Comparison of ENCODE assay signal across 22 mouse cellular contexts in genomic region chr8:121121704-121122103, GRCm38 (mm10). TPM values are rescaled to one million over a fixed set of nuclear protein-coding genes. Genes with fewer than 3 reads are reported as not detected.
DNase-seq lines count a peak whose midpoint lies in the region; ATAC-seq lines count a peak whose summit lies in the region.
"Had no signal": no experiment of that assay in that cellular context is flagged by ENCODE, and none has a peak within 500 bp of the region (broad histone marks: within the 10 kb centered on the region; RNA-seq: fewer than 3 reads in every experiment).

No protein-coding gene starts in this region.

- no peak overlapping the region for H3K9ac ChIP-seq in hindbrain, embryonic 12.5 days
- H3K9ac ChIP-seq in hindbrain, embryonic 13.5 days: no peak overlapping the region
- no peak overlapping the region for H3K9ac ChIP-seq in neural tube, embryonic 15.5 days (replicated peaks)
- H3K9ac ChIP-seq: forebrain, embryonic 15.5 days; hindbrain, embryonic 15.5 days had no signal

- DNase-seq in heart, adult 11 months: peak; percentile 89
- DNase-seq in heart, postnatal 4 days: no peak
- DNase-seq in neural tube, embryonic 10.5 days (ENCODE audit: extremely low spot score, low spot score): peak; percentile 26
- no peak for DNase-seq in adrenal gland, postnatal 36 days
- DNase-seq in left cerebral cortex, adult 9 months (ENCODE audit: low spot score in 2 of 2): no peak
- DNase-seq: adrenal gland, postnatal 10 days; B cell, adult 2 months; cerebellum, adult 18-20 months; cerebellum, postnatal 36 days; heart, adult 18-20 months; kidney, adult 8-10 months; lung, postnatal 10 days; thymus, postnatal 14 days had no signal

- 13% methylated on average over 8 of the region's 8 CpGs for WGBS in hindbrain, embryonic 12.5 days
- 12% methylated on average over 8 of the region's 8 CpGs for WGBS in hindbrain, embryonic 13.5 days
- 6% methylated on average over 8 of the region's 8 CpGs for WGBS in neural tube, embryonic 15.5 days

- H3K4me3 ChIP-seq in hindbrain, embryonic 12.5 days: peak overlapping the region; percentile 46; the same call in 1 of the 2 replicates
- H3K4me3 ChIP-seq in hindbrain, embryonic 13.5 days: no peak overlapping the region
- no peak overlapping the region for H3K4me3 ChIP-seq in neural tube, embryonic 15.5 days (replicated peaks)
- H3K4me3 ChIP-seq: forebrain, embryonic 15.5 days; hindbrain, embryonic 15.5 days; left cerebral cortex, adult 2 months had no signal

- H3K4me2 ChIP-seq in hindbrain, embryonic 12.5 days (replicated peaks): peak overlapping the region; percentile 34
- H3K4me2 ChIP-seq in hindbrain, embryonic 13.5 days: no peak overlapping the region
- no peak overlapping the region for H3K4me2 ChIP-seq in neural tube, embryonic 15.5 days
- H3K4me2 ChIP-seq: forebrain, embryonic 15.5 days; hindbrain, embryonic 15.5 days had no signal

- peaks cover 8% of the 10 kb centered on the region; the same call in 1 of the 2 replicates for H3K9me3 ChIP-seq in hindbrain, embryonic 12.5 days (replicated peaks)
- peaks cover 7% of the 10 kb centered on the region; the same call in 1 of the 2 replicates for H3K9me3 ChIP-seq in hindbrain, embryonic 13.5 days
- no peaks in the 10 kb centered on the region for H3K9me3 ChIP-seq in neural tube, embryonic 15.5 days (replicated peaks)
- H3K9me3 ChIP-seq: forebrain, embryonic 15.5 days; hindbrain, embryonic 15.5 days; limb, embryonic 12.5 days had no signal

- ATAC-seq in hindbrain, embryonic 12.5 days (ENCODE audit: low FRiP score): no peak
- ATAC-seq in hindbrain, embryonic 13.5 days (ENCODE audit: low FRiP score): no peak
- no peak for ATAC-seq in neural tube, embryonic 15.5 days (ENCODE audit: low FRiP score)
- ATAC-seq: forebrain, embryonic 15.5 days; midbrain, embryonic 16.5 days had no signal

- no peaks in the 10 kb centered on the region for H3K36me3 ChIP-seq in hindbrain, embryonic 12.5 days
- no peaks in the 10 kb centered on the region for H3K36me3 ChIP-seq in hindbrain, embryonic 13.5 days
- no peaks in the 10 kb centered on the region for H3K36me3 ChIP-seq in neural tube, embryonic 15.5 days
- H3K36me3 ChIP-seq: forebrain, embryonic 15.5 days; hindbrain, embryonic 15.5 days had no signal

- H3K27ac ChIP-seq in hindbrain, embryonic 12.5 days: no peak overlapping the region
- no peak overlapping the region for H3K27ac ChIP-seq in hindbrain, embryonic 13.5 days
- H3K27ac ChIP-seq in neural tube, embryonic 15.5 days (replicated peaks): no peak overlapping the region
- H3K27ac ChIP-seq: forebrain, embryonic 15.5 days; hindbrain, embryonic 15.5 days; left cerebral cortex, adult 2 months; limb, embryonic 12.5 days had no signal

- peaks cover 14% of the 10 kb centered on the region for H3K4me1 ChIP-seq in hindbrain, embryonic 12.5 days
- H3K4me1 ChIP-seq in hindbrain, embryonic 13.5 days (replicated peaks): peaks cover 23% of the 10 kb centered on the region
- peaks cover 16% of the 10 kb centered on the region for H3K4me1 ChIP-seq in neural tube, embryonic 15.5 days

- H3K27me3 ChIP-seq in hindbrain, embryonic 12.5 days: peaks cover 98% of the 10 kb centered on the region
- H3K27me3 ChIP-seq in hindbrain, embryonic 13.5 days: peaks cover 100% of the 10 kb centered on the region
- peaks cover 98% of the 10 kb centered on the region for H3K27me3 ChIP-seq in neural tube, embryonic 15.5 days (replicated peaks)

RNA-seq across cellular contexts. Expression of gene Foxc2, which starts 5.7 kb away (rescaled TPM):
- total RNA-seq in heart, postnatal 4 days (2021): 1 to 10 TPM; 8.7 to 8.9 TPM
- 22.7 and 25.4 TPM in 2 replicates for polyA plus RNA-seq in hindbrain, embryonic 12.5 days (2016; fragmentation: Nextera tagmentation; extraction: Ambion mirVana)
- 2.8 and 4.1 TPM in 2 replicates for polyA plus RNA-seq in hindbrain, embryonic 13.5 days (2015; fragmentation: Nextera tagmentation; extraction: Ambion mirVana)
- polyA plus RNA-seq in neural tube, embryonic 15.5 days (2015; fragmentation: Nextera tagmentation; extraction: Ambion mirVana): 3.4 TPM in 2 replicates
- 1 to 10 TPM; 4.9 to 8.3 TPM for total RNA-seq in adrenal gland, postnatal 36 days (2021)
- total RNA-seq: megakaryocyte, adult 5-6 weeks had no signal

RNA-seq across cellular contexts. Expression of gene Foxl1, which starts 6.0 kb away (rescaled TPM):
- total RNA-seq in heart, postnatal 4 days (2021): under 1 TPM; 0.56 to 0.60 TPM
- 1.8 and 2.2 TPM in 2 replicates for polyA plus RNA-seq in hindbrain, embryonic 12.5 days (2016; fragmentation: Nextera tagmentation; extraction: Ambion mirVana)
- 0.16 and 0.27 TPM in 2 replicates for polyA plus RNA-seq in hindbrain, embryonic 13.5 days (2015; fragmentation: Nextera tagmentation; extraction: Ambion mirVana)
- polyA plus RNA-seq in neural tube, embryonic 15.5 days (2015; fragmentation: Nextera tagmentation; extraction: Ambion mirVana): 0.15 and 0.51 TPM in 2 replicates
- total RNA-seq in adrenal gland, postnatal 36 days (2021): under 1 TPM; 0.16 to 0.40 TPM
- total RNA-seq: megakaryocyte, adult 5-6 weeks had no signal

RNA-seq across cellular contexts. Expression of gene Mthfsd, which starts 13.5 kb away (rescaled TPM):
- 10 to 100 TPM; 14.5 to 15.3 TPM for total RNA-seq in heart, postnatal 4 days (2021)
- 60.0 and 69.3 TPM in 2 replicates for polyA plus RNA-seq in hindbrain, embryonic 12.5 days (2016; fragmentation: Nextera tagmentation; extraction: Ambion mirVana)
- 53.8 and 54.1 TPM in 2 replicates for polyA plus RNA-seq in hindbrain, embryonic 13.5 days (2015; fragmentation: Nextera tagmentation; extraction: Ambion mirVana)
- 50.6 and 52.5 TPM in 2 replicates for polyA plus RNA-seq in neural tube, embryonic 15.5 days (2015; fragmentation: Nextera tagmentation; extraction: Ambion mirVana)
- total RNA-seq in adrenal gland, postnatal 36 days (2021): 10 to 100 TPM; 29.5 to 30.6 TPM

RNA-seq across cellular contexts. Expression of gene Foxf1, which starts 37.5 kb away (rescaled TPM):
- under 1 TPM; 0.43 to 0.50 TPM for total RNA-seq in heart, postnatal 4 days (2021)
- 2.0 and 3.2 TPM in 2 replicates for polyA plus RNA-seq in hindbrain, embryonic 12.5 days (2016; fragmentation: Nextera tagmentation; extraction: Ambion mirVana)
- 0.96 and 1.3 TPM in 2 replicates for polyA plus RNA-seq in hindbrain, embryonic 13.5 days (2015; fragmentation: Nextera tagmentation; extraction: Ambion mirVana)
- 1.6 and 15.7 TPM in 2 replicates for polyA plus RNA-seq in neural tube, embryonic 15.5 days (2015; fragmentation: Nextera tagmentation; extraction: Ambion mirVana)
- 1 to 10 TPM in 1 of 2 experiments, under 1 TPM in 1; 0.40 to 1.8 TPM for total RNA-seq in adrenal gland, postnatal 36 days (2021)
- total RNA-seq: megakaryocyte, adult 5-6 weeks had no signal

Comparison
In these comparisons a context has a peak if more than half of its experiments do, and no peak if none do; other contexts are left out.
1. DNase-seq: peak in heart, adult 11 months (single experiment) and neural tube, embryonic 10.5 days (single experiment); none in heart, postnatal 4 days (single experiment), adrenal gland, postnatal 36 days (0 of 2) and left cerebral cortex, adult 9 months (0 of 2).